Mouse (Mus musculus) left cerebral cortex, adult 8-10 months (tissue): ENCODE measurements at regions not wholly inside any gene's neighbourhood (a gene's known extent, or its start where the extent isn't known, plus 50 kb on each side); places are given as distances from the start of the nearest gene placed in this dataset.

Source experiments
- DNase-seq, 2 experiments: peaks; one replicate each; pipeline ENCODE4 v3.0.0; 2022; ENCODE audit warnings: low spot score in 2 of 2

DNA sequence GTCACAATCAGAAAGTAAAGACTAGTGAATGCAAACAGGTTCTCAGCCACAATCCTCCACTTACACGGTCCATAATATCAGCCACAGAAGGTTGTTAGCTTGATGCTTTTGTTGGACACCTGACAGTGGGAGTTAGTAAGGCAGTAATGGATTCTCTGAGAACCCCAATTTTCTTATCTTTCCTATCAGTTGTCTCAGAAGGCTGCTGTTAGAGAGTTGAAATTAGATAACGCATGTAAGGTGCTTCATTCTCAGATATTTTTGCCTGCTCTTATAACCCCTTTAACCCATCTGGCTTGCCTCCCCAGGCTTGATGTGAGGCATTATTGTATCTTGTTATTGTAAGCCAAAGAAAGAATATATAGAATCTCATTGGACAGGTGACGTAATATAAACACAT, 63.0 kb upstream of the Ube2e3 start:
- DNase-seq: no peak

DNA sequence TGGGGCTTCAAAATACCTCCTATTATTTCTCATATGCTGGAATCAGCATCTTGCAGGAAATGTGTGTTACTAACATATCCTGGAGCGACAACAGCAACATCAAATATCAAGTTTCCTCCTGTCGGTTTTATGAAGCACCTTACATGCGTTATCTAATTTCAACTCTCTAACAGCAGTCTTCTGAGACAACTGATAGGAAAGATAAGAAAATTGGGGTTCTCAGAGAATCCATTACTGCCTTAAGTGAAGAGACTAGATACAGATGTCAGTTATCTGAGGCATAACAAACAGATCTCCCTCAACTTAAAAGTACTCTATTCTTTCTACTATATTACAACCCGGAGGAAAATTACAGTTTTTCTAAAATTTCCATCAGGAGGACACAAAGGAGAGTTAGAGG, 64.4 kb upstream of the Ube2e3 start:
- DNase-seq: no peak

DNA sequence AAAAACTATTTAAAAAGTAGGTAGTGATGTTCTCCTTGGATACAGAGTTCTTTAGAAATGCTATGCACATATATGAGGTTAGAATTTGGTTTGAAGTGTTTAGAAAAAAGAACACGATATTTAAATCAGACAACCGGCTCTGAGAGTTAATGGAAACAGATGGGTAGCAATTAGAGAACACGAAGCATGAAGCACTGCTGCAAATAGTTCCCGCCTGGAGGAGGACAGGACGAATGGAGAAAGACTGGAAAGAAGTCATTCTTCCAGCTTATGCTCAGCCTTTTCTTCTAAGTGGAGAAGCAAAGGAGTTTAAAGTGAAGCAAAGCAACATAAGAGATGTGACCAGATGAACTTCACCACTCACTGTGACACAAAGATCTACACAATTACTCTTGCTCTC, 72.5 kb upstream of the Ube2e3 start:
- no peak for DNase-seq

DNA sequence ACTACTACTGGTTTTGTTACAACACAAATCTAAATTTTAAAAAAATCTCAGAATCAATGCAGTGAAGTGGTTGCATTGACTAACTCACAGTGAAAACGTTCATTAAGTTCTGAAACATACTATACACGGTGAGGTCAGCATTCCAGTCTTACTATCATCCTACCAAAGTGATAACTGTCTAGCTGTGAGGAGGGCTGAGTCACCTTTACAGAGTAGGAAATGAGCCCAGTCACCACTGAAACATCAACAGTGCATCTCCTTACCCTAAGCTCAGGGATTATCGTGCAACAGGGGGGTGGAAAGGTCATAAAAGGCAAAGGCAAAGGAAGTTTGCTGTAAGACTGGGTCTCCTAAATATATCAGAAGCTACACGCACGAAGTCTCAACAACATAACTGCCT, 73.2 kb upstream of the Ube2e3 start:
- no peak for DNase-seq

DNA sequence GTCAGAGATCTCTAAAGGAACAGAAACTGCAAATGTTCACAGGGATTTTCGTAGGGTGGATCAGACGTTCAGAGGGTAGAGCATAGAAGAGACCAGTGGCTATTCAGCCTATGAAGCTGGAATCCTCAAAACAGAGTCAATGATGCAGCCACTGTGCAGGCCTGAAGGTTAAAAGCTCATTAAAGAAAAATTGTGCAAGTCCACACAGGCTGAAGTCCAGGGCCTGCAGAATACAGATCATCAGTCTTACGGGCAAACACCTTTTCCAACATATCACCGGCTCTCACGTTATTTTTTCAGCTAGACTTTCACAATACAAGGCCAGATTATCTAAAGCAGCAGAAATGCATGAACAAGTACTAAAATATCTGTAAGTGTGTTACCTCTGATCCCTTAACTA, 78.8 kb upstream of the Ube2e3 start:
- DNase-seq: no peak

DNA sequence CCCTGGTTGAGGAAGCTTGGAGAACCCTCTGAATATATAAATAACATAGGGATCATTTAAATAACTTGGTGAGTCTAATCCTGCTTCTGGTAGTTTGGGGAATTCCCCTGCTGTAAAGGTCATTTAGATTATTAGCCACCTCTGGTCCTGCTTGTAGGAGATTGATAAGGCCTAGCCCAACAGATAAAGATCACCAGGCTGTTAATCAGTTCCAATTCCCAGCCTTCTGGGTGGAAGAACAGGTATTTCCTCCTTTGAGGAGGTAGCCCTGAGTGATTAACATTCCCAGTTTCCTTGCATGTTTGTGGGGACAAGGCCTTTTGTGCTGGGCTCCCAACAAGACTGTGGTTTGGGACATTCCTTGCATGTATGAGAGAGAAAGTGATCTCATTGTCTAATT, 79.7 kb upstream of the Ube2e3 start:
- no peak for DNase-seq

DNA sequence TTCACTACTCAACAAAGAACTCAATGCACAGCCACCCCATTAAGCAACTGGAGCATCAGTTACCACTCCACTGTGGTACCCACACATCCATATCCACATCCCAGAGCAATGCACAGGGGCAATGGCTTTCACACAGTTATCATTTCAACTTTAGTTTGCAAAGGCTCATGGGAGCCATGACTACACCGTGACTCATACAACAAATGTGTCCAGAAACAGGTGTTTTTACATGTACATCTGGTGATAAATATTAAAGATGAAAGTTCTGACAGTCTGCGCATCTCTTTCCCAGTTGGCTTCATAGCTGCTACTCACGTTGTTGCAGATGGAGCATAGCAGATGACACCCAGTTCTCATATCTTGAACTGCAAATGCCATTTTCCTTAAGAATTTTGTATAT, 88.0 kb upstream of the Ube2e3 start:
- DNase-seq: no peak

DNA sequence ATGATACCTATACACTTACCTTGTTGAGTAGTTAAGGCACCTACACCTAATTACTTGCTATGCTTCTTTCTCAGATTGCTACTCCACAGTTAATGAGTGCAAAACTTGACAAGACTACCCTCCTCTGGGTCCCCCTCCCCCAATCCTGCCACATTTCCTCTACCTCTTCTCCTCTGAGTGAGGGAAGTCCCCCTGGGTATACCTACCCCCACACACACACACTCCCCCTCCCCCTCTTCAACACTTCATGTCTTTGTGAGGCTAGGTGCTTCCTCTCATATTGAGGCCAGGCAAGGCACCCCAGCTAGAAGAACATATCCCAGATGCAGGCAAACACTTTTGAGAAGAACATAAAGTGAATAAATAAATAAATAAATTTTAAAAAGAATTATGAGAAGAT, 90.3 kb upstream of the Ube2e3 start:
- DNase-seq: no peak

DNA sequence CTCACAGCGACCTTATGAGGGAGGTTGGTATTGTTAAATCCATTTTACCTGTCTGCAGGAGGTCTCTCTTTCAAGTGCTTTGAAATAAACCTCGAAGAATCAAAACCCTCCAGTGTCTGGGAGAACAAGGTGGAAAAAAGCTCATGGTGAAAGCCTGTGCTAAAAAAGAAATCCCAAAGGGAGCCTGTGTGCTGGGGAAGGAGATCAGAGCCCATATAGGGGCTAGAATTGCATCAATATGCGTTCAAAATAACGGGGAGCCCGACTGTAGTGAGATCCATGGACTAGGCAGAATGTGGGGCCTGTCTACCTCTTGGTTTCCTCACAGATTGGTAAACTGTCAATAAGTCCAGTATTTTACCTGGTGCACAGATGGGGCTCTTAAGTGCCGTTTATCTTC, 113.6 kb upstream of the Ube2e3 start:
- DNase-seq: no peak

DNA sequence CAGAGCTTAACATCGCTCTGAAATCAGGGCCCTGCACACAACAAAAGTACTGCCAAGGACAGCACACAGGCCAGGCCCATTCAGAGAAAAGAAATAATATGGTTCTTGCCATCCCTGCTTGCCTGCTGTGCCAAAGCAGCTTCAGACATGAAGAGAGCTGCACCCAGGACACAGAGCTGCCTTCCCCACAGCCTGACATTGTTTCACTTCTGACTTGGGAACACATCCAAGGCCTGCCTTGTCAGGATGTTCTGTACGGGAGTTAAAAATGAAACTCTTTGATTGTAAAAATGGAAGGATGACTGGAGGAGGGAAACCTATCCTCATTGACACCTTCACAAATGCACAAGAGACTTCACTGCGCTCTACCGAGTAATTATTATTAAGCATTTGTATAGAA, 114.0 kb upstream of the Ube2e3 start:
- DNase-seq: no peak

DNA sequence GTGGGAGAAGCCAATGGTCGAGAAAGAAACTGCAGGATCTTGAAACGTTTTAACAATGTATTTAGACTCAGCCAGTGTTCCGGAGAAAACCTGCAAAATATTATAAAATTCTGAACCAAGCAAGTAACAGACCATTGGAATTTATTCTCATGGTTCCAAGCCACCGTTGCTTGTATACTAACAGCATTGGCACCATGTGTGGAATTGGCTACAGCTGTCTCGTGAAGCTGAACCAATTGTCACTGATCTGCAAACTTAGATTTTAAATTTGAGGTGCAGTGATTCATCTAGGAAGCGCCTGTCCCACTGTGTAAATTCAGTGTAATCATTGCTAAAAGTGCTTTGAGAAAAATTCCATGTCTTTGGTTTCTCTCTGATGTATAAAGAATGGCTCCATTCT, 137.8 kb upstream of the Ube2e3 start:
- no peak for DNase-seq

DNA sequence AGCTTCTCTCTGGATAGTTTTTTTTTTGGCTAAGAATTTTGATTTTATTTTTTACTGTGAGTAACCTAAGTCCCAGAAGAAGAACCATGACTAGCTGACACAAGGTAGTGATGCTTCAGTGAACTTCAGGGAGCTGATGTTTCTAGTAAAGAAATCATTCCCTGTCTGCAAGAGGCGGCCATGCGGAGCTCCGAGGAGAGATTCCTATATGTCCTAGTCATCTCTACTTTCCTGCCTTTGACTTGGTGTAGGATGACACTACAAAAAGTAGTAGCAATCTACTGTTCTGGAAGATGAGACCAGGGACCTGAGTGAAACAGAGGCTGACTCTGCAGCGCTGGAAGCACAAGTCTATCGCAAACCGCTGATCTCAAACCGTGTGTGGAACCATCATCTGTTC, 141.9 kb upstream of the Ube2e3 start:
- no peak for DNase-seq

DNA sequence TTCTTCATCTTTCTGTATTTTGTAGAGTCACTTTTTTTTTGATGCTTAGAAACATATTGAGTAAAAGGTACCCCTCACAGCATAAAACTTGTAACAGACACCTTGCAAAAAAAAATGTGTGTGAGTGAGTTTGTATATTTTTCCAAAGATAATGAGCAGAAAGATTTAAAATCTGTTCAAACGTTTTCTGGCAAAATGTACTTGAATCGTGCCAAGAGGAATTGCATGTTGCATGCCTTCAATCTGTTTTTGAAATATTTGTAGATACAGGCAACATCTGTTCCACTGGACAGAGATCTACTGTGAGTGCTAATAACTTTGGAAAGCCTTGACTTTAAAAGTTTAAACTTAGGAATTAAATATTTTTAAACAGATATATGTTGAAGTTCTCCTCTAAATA, 143.5 kb upstream of the Ube2e3 start:
- no peak for DNase-seq

DNA sequence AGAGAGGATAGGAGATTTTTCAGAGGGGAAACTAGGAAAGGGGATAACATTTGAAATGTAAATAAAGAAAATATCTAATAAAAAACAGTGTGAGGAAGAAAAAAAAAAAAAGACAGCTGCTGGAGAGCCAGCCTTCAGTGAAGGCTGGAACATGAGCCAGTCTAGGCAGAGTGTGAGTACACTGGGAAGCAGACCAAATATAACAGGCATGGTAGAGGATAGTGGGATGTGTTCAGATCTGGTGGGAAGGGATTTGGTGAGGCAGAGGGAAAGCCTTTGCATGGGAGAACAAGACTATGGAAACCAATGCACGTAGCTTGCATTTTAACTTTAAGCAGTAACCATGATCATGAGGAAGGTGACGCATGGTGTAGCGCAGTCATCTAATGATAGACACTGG, 144.5 kb upstream of the Ube2e3 start:
- DNase-seq: peak in 1 of 2 experiments; percentile 41

DNA sequence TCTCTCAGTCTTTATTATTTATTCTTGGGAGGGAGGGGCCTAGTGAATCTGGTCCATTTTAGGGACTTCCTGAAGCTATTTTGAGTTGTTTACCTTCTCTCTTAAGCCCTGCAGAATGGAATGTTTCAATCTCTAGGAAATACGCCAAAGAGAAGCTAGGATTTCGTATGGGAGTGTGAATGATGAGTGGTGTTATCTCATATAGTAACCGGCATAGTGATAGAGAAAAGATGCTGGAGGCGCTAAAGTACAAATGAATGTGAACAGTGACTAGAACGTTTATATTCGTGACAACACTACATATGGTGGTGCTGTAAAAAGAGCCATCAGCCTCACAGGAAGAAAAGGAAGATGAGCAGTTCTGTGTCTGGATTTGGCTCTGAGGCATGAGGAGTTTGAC, 145.2 kb upstream of the Ube2e3 start:
- peak in 1 of 2 experiments; percentile 13 for DNase-seq

DNA sequence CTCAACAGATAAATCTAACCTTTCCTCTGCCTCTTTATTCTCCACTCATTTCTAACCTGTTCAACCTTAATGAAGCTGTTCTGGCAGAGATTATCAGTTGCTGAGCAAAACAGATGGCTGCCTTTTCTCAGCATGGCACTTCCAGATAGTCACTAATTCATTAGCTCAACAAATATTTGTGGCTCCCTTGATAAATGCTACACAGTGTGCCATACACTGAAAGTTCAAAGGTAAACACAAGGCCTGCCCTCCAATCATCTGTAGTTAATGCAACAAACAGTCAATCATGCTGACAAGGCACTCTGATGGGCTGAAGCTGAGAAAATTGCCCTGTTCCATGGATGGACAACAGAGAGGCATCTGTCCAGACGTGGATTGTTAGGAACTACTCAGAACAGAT, 149.4 kb upstream of the Ube2e3 start:
- DNase-seq: no peak

DNA sequence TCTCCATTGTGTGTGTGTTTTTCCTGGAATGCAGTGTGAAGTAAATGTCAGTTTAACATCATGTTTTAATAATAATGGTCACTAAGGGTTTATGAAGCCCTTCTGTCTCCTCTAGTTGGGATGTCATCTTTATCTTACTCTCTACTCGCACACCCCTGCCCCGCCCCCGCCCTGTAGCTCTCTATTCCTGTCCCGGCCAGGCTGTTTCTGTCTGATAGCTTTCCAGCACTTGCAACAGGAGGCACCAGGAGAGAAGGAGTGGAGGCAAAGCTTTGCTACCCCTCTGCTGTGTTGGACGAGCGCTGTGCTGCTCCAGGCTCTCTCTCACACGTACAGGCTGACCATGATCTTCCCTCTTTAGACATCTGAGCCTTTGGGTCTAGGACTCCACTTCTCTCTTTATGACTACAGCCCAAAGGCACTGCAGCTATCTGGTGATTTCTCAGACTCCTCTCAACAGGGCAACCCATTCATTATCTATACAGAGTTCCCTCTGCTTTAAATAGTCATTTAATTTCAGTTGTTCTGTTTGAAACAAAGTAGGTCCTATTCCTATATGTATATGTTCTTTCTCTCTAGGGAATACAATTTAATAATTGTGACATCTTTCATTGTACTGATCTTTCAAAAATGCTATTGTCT, 151.6 kb upstream of the Ube2e3 start:
- no peak for DNase-seq

DNA sequence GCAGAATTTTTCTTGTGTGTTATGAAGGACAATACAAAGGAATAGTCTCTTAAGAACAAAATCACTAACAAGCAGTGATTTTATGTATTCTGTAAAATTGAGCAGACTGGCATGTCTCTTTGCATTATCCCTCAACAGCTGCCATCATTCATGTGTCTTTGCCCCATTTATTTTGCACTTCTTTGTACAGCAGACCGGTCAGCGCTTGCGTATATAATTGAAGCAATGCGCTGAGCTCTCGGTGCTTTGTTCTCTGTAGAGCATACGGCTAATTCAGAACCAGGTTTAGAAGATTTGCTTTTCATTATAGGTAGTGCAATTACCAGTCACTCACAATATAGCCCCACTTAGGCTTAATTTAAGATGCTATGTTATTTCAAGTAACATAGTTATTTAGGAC, 173.1 kb upstream of the Ube2e3 start:
- DNase-seq: no peak

DNA sequence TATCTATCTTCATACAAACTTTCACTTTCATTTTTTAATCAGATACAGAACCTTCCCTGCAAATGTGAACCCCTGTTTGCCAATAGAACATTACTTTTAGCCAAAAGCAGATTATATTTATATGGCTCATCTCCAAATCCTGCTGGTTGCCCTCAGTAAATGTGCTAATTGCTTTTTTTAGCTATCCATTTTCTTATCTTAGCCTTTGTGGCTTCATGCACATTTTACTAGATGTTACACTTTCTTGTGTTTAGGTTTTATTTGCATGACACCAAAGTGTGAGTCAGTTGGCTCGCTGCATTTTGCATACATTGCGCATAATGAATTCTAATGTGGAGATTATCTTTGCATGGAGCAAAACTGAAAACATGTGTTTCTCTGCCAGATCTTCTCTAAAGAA, 211.3 kb upstream of the Ube2e3 start:
- DNase-seq: peak in 1 of 2 experiments; percentile 13

DNA sequence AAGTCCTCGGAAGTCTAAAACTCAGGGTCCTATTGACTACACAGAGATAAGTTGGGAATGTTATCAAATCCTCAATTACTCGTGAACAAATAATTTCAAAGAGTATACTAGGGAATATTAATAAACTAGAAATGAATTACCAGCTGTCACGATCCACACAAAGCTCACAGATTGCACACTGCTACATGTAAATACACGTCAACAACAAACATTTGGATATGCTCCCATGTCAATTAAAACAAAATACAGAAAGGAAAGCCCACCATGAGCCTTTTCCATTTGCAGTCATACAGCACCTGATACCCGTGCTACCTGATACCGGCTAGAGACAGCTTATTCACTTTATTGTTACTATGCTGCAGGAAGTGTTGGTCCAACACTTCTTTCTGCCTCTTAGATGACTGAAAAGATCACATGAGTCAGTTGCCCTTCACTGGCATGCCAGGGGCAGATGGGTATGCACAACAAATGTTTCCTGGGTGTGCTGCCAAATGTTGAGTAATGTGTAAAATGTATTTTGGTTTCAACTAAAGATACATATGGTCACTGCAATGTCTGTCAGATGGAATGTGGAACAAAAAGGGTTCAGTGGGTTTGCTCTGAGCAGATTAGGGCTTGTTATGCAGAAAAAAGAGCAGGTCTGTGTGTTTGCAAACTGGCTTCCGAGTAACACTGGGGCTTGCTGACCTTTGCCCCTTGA, 212.6 kb upstream of the Ube2e3 start:
- peak in 1 of 2 experiments; percentile 46 for DNase-seq

DNA sequence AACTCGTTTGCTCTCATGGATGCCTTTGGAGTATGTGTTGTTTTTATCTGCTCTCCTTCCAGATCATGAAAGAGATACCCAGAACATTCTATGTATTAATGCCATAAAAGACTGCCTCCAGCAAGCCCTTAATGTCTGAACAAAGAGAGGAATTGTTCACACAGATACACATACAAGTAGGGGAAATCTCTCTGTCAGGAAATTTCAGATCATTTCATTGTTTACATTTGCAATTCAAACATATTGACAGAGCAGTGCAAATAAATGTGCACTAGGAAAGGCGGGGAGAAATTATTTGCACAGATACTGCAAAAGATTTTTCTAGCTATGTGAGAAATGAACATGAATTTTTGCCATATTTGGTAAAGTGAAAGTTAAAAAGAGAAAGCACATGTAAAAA, 216.4 kb upstream of the Ube2e3 start:
- no peak for DNase-seq

DNA sequence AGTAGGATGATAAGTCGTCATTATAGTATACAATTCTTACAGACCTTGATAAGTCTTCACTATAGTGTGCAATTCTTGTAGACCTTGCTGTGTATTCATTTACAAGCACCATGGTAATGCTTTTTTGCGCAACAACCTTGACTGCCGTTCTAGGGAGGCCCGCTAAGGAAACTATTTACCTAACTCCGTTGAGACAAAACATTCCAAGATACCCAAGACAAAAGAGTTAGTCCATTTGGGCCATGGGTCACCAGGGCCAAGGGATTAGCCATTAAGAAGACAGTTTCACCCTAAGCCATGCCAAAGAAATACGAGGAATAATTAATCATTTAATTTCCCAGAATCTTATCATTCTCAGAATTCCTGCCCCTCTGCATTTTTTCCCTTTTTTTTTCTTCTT, 227.6 kb upstream of the Ube2e3 start:
- DNase-seq: no peak

DNA sequence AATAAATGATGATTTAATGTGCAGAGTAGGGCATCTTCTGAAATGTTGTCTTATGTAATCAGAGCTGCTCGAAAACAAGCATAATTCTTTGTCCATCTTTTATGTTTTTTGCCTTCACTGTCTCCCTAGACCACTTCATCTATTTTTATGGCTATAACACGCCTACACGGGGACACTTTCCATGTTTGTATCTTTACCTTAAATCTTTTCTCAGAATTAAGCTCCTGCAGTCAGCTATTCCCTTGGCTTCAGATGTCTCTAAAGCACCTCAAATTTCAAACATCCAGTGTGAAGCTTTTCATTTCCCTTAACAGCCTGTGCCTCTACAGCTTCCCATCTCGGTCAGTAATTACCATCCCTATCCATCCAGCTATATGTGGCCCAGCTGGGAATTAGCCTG, 242.7 kb upstream of the Ube2e3 start:
- no peak for DNase-seq

DNA sequence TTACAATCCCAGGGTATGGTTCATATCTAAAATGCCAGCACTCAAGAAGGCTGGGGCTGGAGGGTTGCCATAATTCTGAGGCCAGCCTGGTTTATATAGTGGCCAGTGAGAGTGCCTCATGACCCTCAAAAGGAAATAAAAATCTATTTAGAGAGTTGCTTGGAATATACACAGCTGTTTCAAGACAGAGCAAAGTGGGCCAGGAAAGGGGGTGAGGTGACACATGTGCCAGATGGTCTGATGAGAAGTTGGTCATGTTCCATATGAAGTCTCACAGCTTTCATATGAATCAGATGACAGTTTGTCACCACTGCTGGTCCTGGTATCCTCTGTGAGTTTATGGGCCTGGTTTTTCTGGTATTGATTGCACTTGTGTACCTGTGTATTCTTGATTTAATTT, 261.5 kb upstream of the Ube2e3 start:
- peak in 1 of 2 experiments; percentile 25 for DNase-seq
